Comparison of ENCODE assay signal across 20 mouse cellular contexts in the genomic region with DNA sequence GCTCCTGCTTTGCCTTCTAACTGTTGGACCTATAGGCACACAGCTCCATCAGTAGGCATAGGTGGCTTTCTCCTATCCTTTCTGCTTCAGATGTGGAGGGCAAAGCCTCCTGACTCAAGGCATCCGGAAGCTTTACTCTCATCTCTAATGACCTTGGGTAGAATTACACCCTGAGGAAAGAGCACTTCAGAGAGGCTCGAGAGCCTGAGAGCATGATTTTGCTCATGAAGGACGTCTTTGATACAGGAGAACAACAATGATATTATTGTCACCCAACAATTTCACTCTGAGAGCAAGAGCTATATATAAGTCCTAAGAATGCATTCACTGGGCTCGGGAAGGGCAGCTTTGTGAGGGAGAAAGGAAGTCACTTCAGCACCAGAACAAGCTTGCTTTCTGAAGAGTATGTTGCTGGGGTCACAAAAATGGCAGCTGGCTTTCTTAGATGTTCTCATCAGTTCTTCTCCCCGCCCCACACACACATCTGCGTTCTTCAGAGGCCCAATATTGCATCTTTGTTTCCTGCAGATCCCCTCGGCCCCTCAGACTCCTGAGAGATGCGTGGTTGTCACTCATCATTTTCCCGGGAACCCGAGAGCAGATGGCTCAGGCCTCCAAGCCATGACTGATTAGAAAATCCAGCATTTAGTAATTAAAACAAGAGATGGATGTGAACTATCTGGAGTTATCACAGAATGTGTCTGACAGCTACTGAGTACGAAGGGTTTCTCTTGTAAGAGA.
DNase-seq lines count a peak whose midpoint lies in the region; ATAC-seq and TF ChIP-seq lines count a peak whose summit lies in the region.
"Had no signal": no experiment of that assay in that cellular context is flagged by ENCODE, and none has a peak within 500 bp of the region (broad histone marks: within the 10 kb centered on the region; RNA-seq: fewer than 3 reads in every experiment).

No protein-coding gene starts in this region.

- H3K4me1 ChIP-seq in heart, embryonic 15.5 days (replicated peaks): peaks cover 16% of the 10 kb centered on the region
- H3K4me1 ChIP-seq in lung, embryonic 15.5 days: peaks cover 5% of the 10 kb centered on the region
- 0 out of 2 replicates have a peak, but pooled peaks cover 5% of the 10 kb centered on the region for H3K4me1 ChIP-seq in embryonic facial prominence, embryonic 14.5 days (ENCODE audit: control insufficient read depth, insufficient read depth, low read length)
- H3K4me1 ChIP-seq: forebrain, embryonic 15.5 days; limb, embryonic 15.5 days had no signal

- no peak for TF ChIP-seq CTCF in brain, embryonic 14.5 days (IDR thresholded peaks at IDR 0.05; ENCODE audit: borderline replicate concordance, extremely low read depth, insufficient read depth, insufficient read length)

- DNase-seq in heart, postnatal 4 days: no peak
- no peak for DNase-seq in lung, postnatal 25 days (ENCODE audit: low spot score)
- DNase-seq in brain, embryonic 14.5 days (ENCODE audit: low read depth): peak; percentile 35
- DNase-seq in embryonic facial prominence, embryonic 14.5 days (ENCODE audit: low spot score): peak; percentile 43
- no peak for DNase-seq in frontal cortex, adult 2 months (ENCODE audit: extremely low spot score in 1 of 2, low spot score in 1 of 2)
- DNase-seq in cerebellum, postnatal 10 days: no peak
- DNase-seq: adrenal gland, adult 8-10 months; cerebellum, adult 9-11 months; gastrocnemius, postnatal 10 days; heart, postnatal 36 days; kidney, adult 18-20 months; kidney, postnatal 25 days; right cerebral cortex, postnatal 25 days; thymus, adult 2 months had no signal

- H3K36me3 ChIP-seq in heart, embryonic 15.5 days: no peaks in the 10 kb centered on the region
- H3K36me3 ChIP-seq in lung, embryonic 15.5 days: no peaks in the 10 kb centered on the region
- no peaks in the 10 kb centered on the region for H3K36me3 ChIP-seq in embryonic facial prominence, embryonic 14.5 days (ENCODE audit: control insufficient read depth, insufficient read depth, low read length)
- H3K36me3 ChIP-seq: forebrain, embryonic 15.5 days; limb, embryonic 15.5 days had no signal

- H3K9ac ChIP-seq in heart, embryonic 15.5 days: no peak overlapping the region
- H3K9ac ChIP-seq in lung, embryonic 15.5 days: no peak overlapping the region
- H3K9ac ChIP-seq in embryonic facial prominence, embryonic 14.5 days (ENCODE audit: low read depth, low read length): no peak overlapping the region
- H3K9ac ChIP-seq: forebrain, embryonic 15.5 days; limb, embryonic 15.5 days had no signal

- no peaks in the 10 kb centered on the region for H3K27me3 ChIP-seq in heart, embryonic 15.5 days
- no peaks in the 10 kb centered on the region for H3K27me3 ChIP-seq in lung, embryonic 15.5 days
- no peaks in the 10 kb centered on the region for H3K27me3 ChIP-seq in embryonic facial prominence, embryonic 14.5 days (replicated peaks; ENCODE audit: control insufficient read depth, insufficient read depth, low read length)
- H3K27me3 ChIP-seq: forebrain, embryonic 15.5 days; limb, embryonic 15.5 days had no signal

- 50% methylated on average over 11 of the region's 11 CpGs for WGBS in heart, embryonic 15.5 days
- WGBS in lung, embryonic 15.5 days: 50% methylated on average over 11 of the region's 11 CpGs
- WGBS in embryonic facial prominence, embryonic 14.5 days: 20% methylated on average over 11 of the region's 11 CpGs

- no peak overlapping the region for H3K4me2 ChIP-seq in heart, embryonic 15.5 days
- H3K4me2 ChIP-seq in lung, embryonic 15.5 days: no peak overlapping the region
- no peak overlapping the region for H3K4me2 ChIP-seq in embryonic facial prominence, embryonic 14.5 days (ENCODE audit: low read depth, low read length)
- H3K4me2 ChIP-seq: forebrain, embryonic 15.5 days; limb, embryonic 15.5 days had no signal

- peak overlapping the region; percentile 66 for H3K27ac ChIP-seq in heart, embryonic 15.5 days
- H3K27ac ChIP-seq in lung, embryonic 15.5 days: peak overlapping the region; percentile 51
- no peak overlapping the region for H3K27ac ChIP-seq in embryonic facial prominence, embryonic 14.5 days (replicated peaks; ENCODE audit: low read depth, low read length)
- H3K27ac ChIP-seq: forebrain, embryonic 15.5 days; limb, embryonic 15.5 days; macrophage had no signal

- ATAC-seq in heart, embryonic 15.5 days (replicated peaks; ENCODE audit: insufficient number of reproducible peaks, insufficient read depth, low FRiP score, low read depth): no peak; the same call in 1 of the 2 replicates
- ATAC-seq in lung, embryonic 15.5 days (ENCODE audit: borderline replicate concordance, extremely low read depth, low FRiP score, low TSS enrichment): peak; percentile 55; the same call in 1 of the 2 replicates
- ATAC-seq in embryonic facial prominence, embryonic 14.5 days (ENCODE audit: low read depth): no peak; the same call in 1 of the 2 replicates
- ATAC-seq: forebrain, embryonic 15.5 days had no signal

- no peak overlapping the region for H3K4me3 ChIP-seq in heart, embryonic 15.5 days
- H3K4me3 ChIP-seq in lung, embryonic 15.5 days: no peak overlapping the region
- H3K4me3 ChIP-seq in embryonic facial prominence, embryonic 14.5 days (ENCODE audit: low read depth, low read length): no peak overlapping the region
- H3K4me3 ChIP-seq: forebrain, embryonic 15.5 days; limb, embryonic 15.5 days; myocyte had no signal

- H3K9me3 ChIP-seq in heart, embryonic 15.5 days (replicated peaks): no peaks in the 10 kb centered on the region
- no peaks in the 10 kb centered on the region for H3K9me3 ChIP-seq in lung, embryonic 15.5 days
- no peaks in the 10 kb centered on the region for H3K9me3 ChIP-seq in embryonic facial prominence, embryonic 14.5 days (ENCODE audit: control insufficient read depth, low read length)
- H3K9me3 ChIP-seq: forebrain, embryonic 15.5 days; limb, embryonic 15.5 days had no signal

- no peak for TF ChIP-seq POLR2A in brain, embryonic 14.5 days (IDR thresholded peaks at IDR 0.05; ENCODE audit: borderline replicate concordance, extremely low read depth, insufficient read depth, insufficient read length, poor library complexity, severe bottlenecking)

Comparison
In these comparisons a context has a peak if more than half of its experiments do, and no peak if none do; other contexts are left out.
1. DNase-seq: peak in brain, embryonic 14.5 days (single experiment) and embryonic facial prominence, embryonic 14.5 days (single experiment); none in heart, postnatal 4 days (single experiment), lung, postnatal 25 days (single experiment), frontal cortex, adult 2 months (0 of 2) and cerebellum, postnatal 10 days (0 of 2).